Mouse (Mus musculus) hindbrain, postnatal 0 days (tissue): ENCODE data around the gene Nars2. TPM values are rescaled to one million over a fixed set of nuclear protein-coding genes. Genes with fewer than 3 reads are reported as not detected.

Experiments used
- ATAC-seq: fragments of 200-750 bp; cut with Nextera tagmentation; 2 replicates; pipeline ENCODE4 v1.8.0; 2017; ENCODE audit warnings: mild to moderate bottlenecking, moderate TSS enrichment, moderate library complexity
- DNase-seq: peaks from one replicate; pipeline ENCODE4 v3.0.0-alpha.2; 2015; ENCODE audit warnings: low spot score
- H3K27ac ChIP-seq: fragments of 300-500 bp; sonication (generic); 2 replicates; pipeline ENCODE4 v1.5.1; 2014; ENCODE audit warnings: mild to moderate bottlenecking
- H3K27me3 ChIP-seq: fragments of 300-500 bp; sonication (generic); 2 replicates; pipeline ENCODE4 v1.6.1; 2014; ENCODE audit warnings: low read length, mixed read lengths; ENCODE audit not compliant: insufficient read depth
- H3K36me3 ChIP-seq: fragments of 300-500 bp; sonication (generic); 2 replicates; pipeline ENCODE4 v1.6.1; 2014; ENCODE audit warnings: low read length, mixed read lengths; ENCODE audit not compliant: insufficient read depth
- H3K4me1 ChIP-seq: fragments of 300-500 bp; sonication (generic); 2 replicates; pipeline ENCODE4 v1.6.1; 2014; ENCODE audit warnings: antibody characterized with exemption, low read length, mixed read lengths; ENCODE audit not compliant: insufficient read depth
- H3K4me2 ChIP-seq: fragments of 300-500 bp; sonication (generic); 2 replicates; pipeline ENCODE4 v1.6.1; 2014; ENCODE audit warnings: low read depth, mild to moderate bottlenecking, low read length, moderate library complexity, mixed read lengths
- H3K4me3 ChIP-seq: fragments of 300-500 bp; sonication (generic); 2 replicates; pipeline ENCODE4 v1.5.1; 2014; ENCODE audit warnings: low read length
- H3K9ac ChIP-seq: fragments of 300-500 bp; sonication (generic); replicated peaks from 2 replicates; pipeline ENCODE4 v1.6.1; 2014; ENCODE audit warnings: mild to moderate bottlenecking, low read length, moderate library complexity, mixed read lengths
- H3K9me3 ChIP-seq: fragments of 300-500 bp; sonication (generic); 2 replicates; pipeline ENCODE4 v1.6.1; 2016; ENCODE audit warnings: low read length, mixed read lengths
- CTCF ChIP-seq: IDR thresholded peaks from 2 replicates; pipeline ENCODE4 v1.5.1; 2016; ENCODE audit warnings: antibody characterized with exemption, control low read depth, low read depth
- WGBS: fragments of 180-500 bp; shearing (Covaris S2); extraction: QIAGEN DNeasy Blood & Tissue Kit; methylation state at CpG from one replicate; pipeline ENCODE4 v1.1.7; 2014; 5-methylcytosine and 5-hydroxymethylcytosine counted together
- polyA plus RNA-seq: library from polyadenylated mRNA; unstranded; fragments of >200 nt; fragmentation: Nextera tagmentation; extraction: Ambion mirVana; gene quantifications from 2 replicates; pipeline ENCODE4 v1.2.1, GENCODE M21; 2015
- total RNA-seq: library from RNA; depleted of rRNA; stranded (reverse); fragments of >200 nt; gene quantifications from 2 replicates; pipeline ENCODE4 v1.2.3, GENCODE M21; 2014

Nars2 gene
- total and polyA plus RNA-seq, 2 experiments from 2014 or later, result 7.4 to 13.2 TPM

DNA sequence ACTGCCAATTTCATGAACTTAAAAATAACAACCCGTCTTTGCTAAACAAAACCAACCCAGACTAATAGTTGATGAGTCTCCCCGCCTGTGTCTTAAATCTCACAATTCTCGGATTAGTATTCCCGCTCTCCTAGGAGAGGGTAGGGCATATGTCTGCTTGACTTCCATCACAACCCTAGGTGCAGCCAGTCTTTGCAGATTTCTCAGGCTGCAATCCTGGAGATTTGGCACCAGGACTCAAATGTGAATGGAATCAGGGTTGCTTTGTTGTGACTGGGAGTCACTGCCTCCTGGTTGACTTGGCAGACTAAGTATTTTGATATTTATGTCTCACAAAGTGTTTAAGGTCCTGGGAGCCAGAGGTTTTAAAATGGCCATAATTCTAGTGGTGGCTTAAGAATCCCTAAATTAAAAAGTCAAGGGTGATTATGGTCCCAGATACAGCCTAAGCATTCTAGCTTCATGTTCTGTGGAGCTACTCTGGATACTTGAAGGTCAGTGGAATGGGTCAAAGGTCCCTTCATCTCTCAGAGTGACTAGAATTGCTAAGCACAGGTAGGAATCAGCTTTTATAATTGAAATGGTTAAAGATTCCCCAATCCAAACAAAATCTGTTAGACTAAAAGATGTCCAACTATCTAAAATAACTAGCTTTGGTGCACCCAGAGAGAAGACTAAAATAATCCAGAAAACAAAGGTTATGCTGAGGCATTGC is 128.5 kb downstream of the Nars2 start:
- ATAC-seq, result no peak
- no peak overlapping the region for H3K9ac ChIP-seq
- H3K27ac ChIP-seq, result no peak overlapping the region
- H3K9me3 ChIP-seq, result no peaks in the 10 kb centered on the region
- no peaks in the 10 kb centered on the region for H3K36me3 ChIP-seq
- TF ChIP-seq CTCF, result no peak
- H3K4me3 ChIP-seq, result no peak overlapping the region
- no peaks in the 10 kb centered on the region for H3K27me3 ChIP-seq
- no peak overlapping the region for H3K4me2 ChIP-seq
- 0 out of 2 replicates have a peak, but pooled peaks cover 5% of the 10 kb centered on the region for H3K4me1 ChIP-seq
- no peak for DNase-seq
- WGBS, result 65% methylated on average over 4 of the region's 4 CpGs

DNA sequence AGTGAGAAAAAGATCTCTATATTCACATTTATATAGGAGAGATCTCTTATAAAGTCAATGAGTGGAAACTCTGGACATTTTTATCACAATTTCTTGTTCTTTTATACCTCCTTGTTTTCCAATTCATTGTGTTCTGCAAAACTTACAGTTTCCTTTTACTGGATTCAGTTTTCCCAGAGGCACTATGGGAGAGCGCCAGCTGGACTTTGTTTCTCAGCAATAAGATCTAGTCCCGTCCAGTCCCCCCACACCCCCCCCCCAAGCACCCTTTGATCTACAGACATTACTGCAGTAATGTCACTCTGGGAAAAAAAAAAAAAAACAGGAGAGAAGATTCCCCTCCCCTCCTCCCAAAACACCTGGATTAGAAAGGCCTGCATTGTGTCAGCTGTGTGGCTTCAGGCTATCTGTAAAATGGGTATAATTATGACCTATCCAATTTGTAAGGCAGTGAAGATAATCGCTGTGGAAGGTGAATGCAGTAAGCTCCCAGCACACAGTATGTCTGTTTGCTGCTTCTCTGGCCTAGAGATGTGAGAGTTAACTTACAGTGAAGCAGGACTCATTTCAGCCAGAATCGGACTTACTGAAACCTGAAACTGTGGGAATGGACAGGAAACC is 129.4 kb downstream of the Nars2 start:
- Histone ChIP-seq H3K4me3 (peak overlapping the region; percentile 94), H3K4me2 (peak overlapping the region; percentile 85), H3K27me3 (no peaks in the 10 kb centered on the region), H3K9ac (peak overlapping the region; percentile 88), H3K27ac (peak overlapping the region; percentile 85), H3K9me3 (no peaks in the 10 kb centered on the region), H3K36me3 (no peaks in the 10 kb centered on the region), H3K4me1 (0 out of 2 replicates have a peak, but pooled peaks cover 5% of the 10 kb centered on the region)
- DNase-seq, result no peak
- TF ChIP-seq CTCF, result no peak
- 33% methylated on average over 4 of the region's 4 CpGs for WGBS
- no peak for ATAC-seq

- Histone ChIP-seq H3K4me1 (0 out of 2 replicates have a peak, but pooled peaks cover 5% of the 10 kb centered on the region), H3K9me3 (no peaks in the 10 kb centered on the region), H3K9ac (peak within 1 kb of the TSS; percentile 88), H3K4me3 (peak within 1 kb of the TSS; percentile 94), H3K27me3 (no peaks in the 10 kb centered on the region), H3K4me2 (peak within 1 kb of the TSS; percentile 85), H3K36me3 (no peaks in the 10 kb centered on the region), H3K27ac (peak within 1 kb of the TSS; percentile 85)
- under 1% methylated on average over 39 of the region's 83 CpGs for WGBS
- TF ChIP-seq CTCF, result no peak
- ATAC-seq (peak; percentile 81), DNase-seq (peak; percentile 80)
Measured at GRCm38 (mm10) chr7:97081242-97081958, 130.1 kb downstream of the Nars2 start, which contains the start of gene Gab2. Gene Gab2 (plus strand): TSS chr7:97081586.

DNA sequence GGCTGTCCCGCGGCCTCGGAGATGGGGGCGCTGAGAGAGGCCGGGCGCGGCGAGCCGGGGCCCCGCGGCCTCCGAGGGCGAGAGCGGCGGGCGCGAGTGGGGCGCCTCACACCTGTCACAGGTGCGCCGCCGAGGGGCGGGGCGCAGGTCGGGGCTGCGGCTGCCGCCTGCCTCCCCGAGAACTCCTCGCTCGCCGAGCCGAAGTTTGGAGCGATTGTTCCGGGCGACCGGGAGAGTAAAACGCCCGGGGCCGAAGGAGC is 130.6 kb downstream of the Nars2 start:
- peak; percentile 63 for ATAC-seq
- no peak for DNase-seq
- no peak for TF ChIP-seq CTCF
- Histone ChIP-seq H3K4me3 (peak overlapping the region; percentile 94), H3K36me3 (no peaks in the 10 kb centered on the region), H3K27me3 (no peaks in the 10 kb centered on the region), H3K9ac (peak overlapping the region; percentile 88), H3K4me1 (0 out of 2 replicates have a peak, but pooled peaks cover 5% of the 10 kb centered on the region), H3K27ac (peak overlapping the region; percentile 85), H3K9me3 (no peaks in the 10 kb centered on the region), H3K4me2 (peak overlapping the region; percentile 85)
- WGBS, result 1% methylated on average over 25 of the region's 38 CpGs

GRCm38 (mm10) chr7:97082219-97083101 is 131.2 kb downstream of the Nars2 start:
- TF ChIP-seq CTCF, result no peak
- DNase-seq (peak; percentile 61), ATAC-seq (peak; percentile 59)
- Histone ChIP-seq H3K36me3 (no peaks in the 10 kb centered on the region), H3K9ac (peak overlapping the region; percentile 88), H3K27me3 (no peaks in the 10 kb centered on the region), H3K4me1 (0 out of 2 replicates have a peak, but pooled peaks cover 5% of the 10 kb centered on the region), H3K9me3 (no peaks in the 10 kb centered on the region), H3K4me2 (peak overlapping the region; percentile 85), H3K27ac (peak overlapping the region; percentile 85), H3K4me3 (peak overlapping the region; percentile 94)
- under 1% methylated on average over 32 of the region's 40 CpGs for WGBS

GRCm38 (mm10) chr7:97083579-97083978 is 132.3 kb downstream of the Nars2 start:
- TF ChIP-seq CTCF, result no peak
- Histone ChIP-seq H3K27ac (no peak overlapping the region), H3K9me3 (no peaks in the 10 kb centered on the region), H3K36me3 (no peaks in the 10 kb centered on the region), H3K4me1 (0 out of 2 replicates have a peak, but pooled peaks cover 5% of the 10 kb centered on the region), H3K4me3 (no peak overlapping the region), H3K9ac (no peak overlapping the region), H3K4me2 (no peak overlapping the region), H3K27me3 (no peaks in the 10 kb centered on the region)
- 89% methylated on average over 9 of the region's 9 CpGs for WGBS
- DNase-seq (no peak), ATAC-seq (no peak)
